Mouse (Mus musculus): ENCODE results near the gene Hoxa5.

- TF ChIP-seq CTCF (IDR thresholded peaks at IDR 0.05), result no peak
- no peak for TF ChIP-seq POLR2A (IDR thresholded peaks at IDR 0.05; ENCODE audit: insufficient read depth, low read depth, low read length)
Measured at GRCm38 (mm10) chr6:52169499-52170165, 34.8 kb downstream of the Hoxa5 start.
